Mouse (Mus musculus) thymus, adult 18-20 months (tissue): ENCODE results near the gene Pbx1.

Experiments
- DNase-seq, 2 experiments: peaks; one replicate each; pipeline ENCODE4 v3.0.0; 2022; ENCODE audit warnings: mixed read lengths in 2 of 2

Gene Pbx1

DNA sequence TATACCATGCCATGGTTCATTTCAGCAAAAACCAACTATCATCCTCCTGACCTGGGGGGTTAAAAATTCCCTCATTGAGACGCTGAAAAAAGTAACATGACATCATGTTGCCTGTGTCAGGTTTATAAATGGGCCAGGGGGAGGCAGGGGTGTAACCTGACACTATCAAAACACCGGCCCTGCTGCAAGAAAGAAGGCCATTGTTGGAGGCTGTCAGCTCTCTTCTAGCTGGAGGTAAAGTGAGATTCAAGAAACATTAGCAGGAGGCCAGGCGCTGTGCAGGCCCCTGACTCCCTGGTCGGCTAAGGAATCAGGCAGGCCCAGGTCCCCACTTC lies 49.3 kb downstream of the Pbx1 start:
- DNase-seq: no peak

DNA sequence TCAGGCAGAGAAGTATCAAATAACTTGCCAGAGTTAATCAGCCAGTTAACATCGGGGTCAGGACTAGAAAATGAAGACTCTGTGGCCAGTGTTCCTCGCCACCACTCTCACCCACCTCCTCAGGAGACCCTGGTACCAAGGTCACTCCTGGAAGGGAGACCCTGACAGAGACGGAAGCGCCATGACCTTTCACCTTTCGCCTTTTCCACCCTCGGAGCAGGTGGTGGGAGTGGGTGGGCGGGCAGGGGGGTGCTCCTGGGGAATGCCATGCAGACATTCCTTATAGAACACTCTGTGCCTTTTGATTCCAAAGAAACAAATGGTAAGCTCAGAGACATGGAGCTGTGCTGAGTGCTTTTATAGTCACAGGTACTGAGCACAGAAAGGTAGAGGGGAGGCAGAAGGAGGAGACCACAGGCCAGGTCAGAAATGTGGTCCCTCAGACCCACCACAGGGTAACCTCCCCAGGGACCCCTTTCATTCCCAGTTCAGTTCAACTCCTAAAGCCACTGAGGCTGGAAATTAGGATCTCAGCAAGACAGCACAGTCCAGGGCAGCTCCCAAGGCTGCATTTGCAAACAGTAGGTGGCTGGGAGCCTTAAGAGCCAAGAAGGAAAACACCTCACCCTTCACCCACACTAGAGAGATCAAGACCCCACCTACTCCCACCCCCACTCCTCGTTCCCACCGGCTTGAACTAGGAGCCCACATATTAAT lies 49.8 kb downstream of the Pbx1 start:
- no peak for DNase-seq

DNA sequence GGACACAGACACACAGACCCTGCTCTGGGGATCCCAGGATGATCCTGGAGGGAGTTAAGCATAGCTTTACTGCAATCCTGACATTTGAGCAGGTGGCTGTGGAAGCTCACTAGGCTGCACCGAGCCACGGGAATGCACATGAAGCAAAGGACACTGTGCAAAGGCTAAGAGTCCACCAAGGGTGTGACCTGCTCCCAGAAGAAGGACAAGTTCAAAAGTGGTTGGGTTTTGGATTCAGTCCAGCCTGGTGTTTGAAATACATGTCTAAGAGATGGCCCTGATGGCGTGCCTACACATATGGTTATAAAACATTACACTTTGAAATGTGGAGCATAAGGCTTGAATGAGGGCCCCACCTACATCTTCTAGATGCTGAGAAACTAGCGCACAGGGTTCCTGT lies 50.6 kb downstream of the Pbx1 start:
- DNase-seq: no peak

DNA sequence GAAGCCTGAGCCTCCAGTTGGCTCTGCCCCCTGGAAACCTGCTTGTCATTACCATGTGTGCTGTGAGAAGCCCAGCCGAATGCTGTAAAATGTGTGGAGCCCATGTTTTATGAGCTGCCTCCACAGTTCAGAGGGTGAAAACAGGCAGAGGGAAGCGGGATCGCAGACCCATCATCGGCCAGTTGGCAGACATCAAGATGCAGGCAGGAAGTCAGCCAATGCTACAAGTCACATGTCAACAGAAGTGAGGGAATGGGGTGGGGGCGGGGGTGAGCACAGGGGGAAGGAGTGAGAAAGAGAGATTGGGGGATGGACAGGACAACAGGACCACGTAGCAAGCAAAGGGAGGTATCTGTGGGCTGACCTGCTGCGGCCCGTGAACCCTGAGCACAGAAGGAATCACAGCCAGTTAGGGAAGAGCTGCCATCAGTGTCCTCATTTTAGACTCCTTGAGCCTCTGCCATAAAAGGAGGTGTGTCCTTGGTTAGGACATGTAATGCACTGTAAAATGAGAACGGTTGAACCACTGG lies 51.8 kb downstream of the Pbx1 start:
- DNase-seq: no peak

DNA sequence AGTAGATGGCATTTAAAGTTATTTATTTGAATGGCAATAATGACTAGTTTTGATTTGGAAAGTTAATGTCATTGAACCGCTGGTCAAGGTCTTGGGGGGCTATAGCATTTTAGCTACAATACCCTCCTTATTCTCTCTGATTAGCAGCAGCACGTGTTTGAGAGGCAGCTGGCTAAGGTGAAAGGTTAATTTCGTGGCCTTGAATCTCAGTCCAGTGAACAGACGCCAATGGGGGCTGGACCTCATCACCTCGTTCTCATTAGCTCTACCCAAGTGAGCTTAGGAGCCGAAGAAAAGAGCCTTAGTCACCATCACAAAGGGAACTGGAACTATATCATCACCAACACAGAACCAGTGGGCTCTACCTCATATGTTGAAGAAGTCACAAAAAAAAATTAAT lies 54.4 kb downstream of the Pbx1 start:
- DNase-seq: no peak

DNA sequence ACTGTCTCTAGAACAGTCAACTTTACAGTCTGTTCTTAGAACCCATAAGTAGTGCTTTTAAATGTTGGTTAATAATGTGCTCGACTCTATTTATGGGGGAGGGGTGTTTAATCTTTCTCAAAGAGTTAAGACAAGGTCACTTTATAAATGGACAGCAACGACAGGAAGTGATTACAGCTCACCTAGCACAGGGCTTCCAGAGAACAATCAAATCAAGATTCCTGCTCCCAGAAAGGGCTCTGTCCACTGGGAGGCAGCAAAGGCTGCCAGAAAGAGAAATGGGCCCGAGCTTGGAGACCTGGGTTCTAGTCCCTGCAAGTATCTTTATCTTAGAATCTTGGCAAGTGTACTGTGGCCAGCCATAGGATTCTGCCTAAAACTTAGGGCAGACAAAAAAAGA lies 55.7 kb downstream of the Pbx1 start:
- DNase-seq: no peak

DNA sequence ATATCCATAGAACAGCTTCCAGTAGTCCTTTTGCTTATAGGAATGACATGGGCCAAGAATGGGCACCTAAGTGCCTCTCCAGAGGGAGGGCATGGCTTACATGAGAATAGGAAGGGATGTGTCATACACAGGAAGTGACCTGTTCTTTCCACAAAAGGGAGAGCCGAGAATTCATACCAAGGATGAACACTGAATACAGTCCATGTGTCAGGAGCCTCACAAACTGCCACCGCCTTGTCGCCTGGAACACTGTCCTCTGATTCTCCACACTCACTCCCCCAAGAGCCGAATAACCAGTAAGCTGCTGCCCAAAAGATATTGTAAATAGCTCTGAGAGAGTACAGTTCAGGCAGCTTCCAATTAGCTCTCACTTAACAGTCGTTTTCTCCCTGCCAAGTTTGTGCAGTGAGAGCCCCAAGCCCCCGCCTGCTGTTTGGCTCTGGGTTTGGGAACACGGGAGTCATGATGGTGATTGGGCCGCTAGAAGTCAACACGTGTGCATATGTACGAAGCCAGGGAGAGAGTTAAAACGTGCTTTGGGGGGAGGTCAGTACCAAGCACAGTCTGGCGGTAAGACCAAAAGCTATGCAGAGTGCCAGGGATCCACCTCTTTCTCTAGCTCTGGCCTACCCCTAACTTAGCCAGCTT lies 57.0 kb downstream of the Pbx1 start:
- DNase-seq: no peak

DNA sequence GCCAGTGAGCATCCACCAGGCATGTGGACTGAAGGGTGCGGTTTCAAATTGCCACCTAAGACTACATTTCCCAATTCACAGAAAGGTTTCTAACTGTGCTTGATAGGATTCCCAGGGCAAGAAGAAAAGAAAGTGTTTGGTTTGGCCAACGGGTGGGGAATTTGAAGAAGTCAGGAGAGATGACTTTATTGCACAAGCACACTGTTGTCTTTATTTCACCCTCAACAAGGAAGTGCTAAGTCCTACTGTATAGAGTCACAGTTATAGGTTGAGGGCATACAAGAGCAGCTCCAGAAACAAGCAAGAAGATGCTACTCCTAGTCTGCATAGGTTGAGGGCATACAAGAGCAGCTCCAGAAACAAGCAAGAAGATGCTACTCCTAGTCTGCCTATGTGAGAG lies 60.0 kb downstream of the Pbx1 start:
- no peak for DNase-seq

DNA sequence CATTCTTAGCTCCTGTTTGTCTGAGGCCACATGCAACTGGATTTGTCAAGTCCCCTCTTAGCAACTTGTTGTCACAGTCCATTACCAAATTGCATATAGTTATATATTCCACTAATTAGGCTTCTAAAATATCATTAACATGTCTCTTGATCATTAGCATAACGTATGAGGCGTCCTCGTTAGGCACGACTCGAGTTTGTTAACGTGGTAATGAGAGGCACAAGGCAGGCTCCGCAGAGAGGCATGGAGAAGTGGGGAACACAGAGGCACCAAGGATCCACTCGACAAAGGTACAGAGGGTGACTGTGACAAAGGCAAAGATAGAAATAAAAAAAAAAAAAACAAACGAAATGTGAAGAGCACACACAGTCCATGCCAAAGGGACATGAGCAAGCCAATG lies 61.1 kb downstream of the Pbx1 start:
- DNase-seq: no peak

DNA sequence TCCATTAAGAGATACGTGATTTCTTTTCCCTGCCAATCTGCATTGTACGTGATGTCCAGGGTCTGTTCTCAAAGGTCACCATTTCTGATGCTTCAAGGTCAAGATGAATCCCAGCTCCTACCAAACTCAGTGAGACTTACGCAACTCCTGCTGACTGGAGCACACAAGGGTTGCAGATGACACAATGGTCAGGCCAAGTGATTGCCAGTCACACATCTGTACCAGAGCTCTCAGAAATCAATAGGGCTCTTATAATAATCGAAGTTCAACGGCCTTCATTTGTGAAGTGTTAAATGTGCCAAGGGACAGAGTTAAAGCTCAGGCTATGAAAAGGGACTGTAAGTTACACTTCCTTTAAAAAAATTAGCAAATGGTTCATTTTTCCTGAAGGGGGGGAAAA lies 65.8 kb downstream of the Pbx1 start:
- no peak for DNase-seq

DNA sequence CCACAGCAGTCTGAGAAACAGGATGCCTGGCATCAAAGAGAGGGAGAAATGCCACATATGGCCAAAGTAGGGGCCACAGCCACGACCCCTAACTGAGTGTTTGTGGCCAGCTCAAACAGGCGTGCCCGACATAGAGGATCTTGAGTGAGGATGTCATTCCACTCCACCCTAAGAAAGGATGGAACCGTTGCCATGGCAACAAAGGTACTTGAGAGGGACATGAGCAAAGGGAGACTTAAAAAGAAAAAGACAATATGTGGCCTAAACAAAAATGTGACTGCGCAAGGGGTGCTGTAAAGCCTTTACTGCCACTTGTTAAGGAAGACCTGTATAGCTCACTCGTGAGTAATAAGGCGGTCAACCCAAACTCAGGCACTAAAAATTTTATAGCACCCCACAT lies 67.7 kb downstream of the Pbx1 start:
- DNase-seq: no peak

DNA sequence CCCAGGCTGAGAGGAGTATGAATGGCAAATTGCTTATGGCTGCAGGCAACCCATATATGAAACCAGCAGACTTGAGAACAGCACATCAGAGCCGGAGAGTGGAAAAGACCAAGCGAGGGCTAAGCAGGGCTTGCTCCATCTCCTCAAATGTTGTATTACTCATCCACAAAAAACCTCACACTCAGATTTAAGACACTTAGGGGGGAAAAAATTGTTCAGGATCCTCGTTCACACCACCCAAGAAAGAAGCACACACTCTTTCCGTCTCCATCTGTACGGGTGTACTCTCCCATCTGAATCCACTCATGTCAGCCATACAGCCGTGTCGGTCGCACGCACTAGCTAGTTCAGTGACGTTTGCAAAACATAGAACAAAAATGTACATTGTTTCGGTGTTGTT lies 69.0 kb downstream of the Pbx1 start:
- DNase-seq: no peak

DNA sequence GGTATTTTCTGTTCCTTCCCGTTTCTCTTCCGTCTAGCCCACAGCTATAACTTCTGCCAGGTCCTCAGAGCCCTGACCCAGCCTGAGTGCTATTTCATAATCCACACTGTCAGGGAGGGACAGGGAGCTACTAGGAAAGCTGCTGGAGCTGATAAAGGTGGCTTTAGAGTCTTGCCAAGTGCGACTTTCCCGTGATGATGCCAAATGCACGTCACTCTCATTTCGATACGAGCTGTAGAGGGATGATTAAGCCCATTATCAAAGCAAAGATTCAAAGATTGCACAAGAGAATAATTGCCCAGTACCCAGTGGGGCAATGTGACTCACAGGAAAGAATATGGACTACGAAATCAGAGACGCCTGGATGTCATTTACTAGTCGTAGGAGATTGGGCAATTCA lies 69.6 kb downstream of the Pbx1 start:
- no peak for DNase-seq

DNA sequence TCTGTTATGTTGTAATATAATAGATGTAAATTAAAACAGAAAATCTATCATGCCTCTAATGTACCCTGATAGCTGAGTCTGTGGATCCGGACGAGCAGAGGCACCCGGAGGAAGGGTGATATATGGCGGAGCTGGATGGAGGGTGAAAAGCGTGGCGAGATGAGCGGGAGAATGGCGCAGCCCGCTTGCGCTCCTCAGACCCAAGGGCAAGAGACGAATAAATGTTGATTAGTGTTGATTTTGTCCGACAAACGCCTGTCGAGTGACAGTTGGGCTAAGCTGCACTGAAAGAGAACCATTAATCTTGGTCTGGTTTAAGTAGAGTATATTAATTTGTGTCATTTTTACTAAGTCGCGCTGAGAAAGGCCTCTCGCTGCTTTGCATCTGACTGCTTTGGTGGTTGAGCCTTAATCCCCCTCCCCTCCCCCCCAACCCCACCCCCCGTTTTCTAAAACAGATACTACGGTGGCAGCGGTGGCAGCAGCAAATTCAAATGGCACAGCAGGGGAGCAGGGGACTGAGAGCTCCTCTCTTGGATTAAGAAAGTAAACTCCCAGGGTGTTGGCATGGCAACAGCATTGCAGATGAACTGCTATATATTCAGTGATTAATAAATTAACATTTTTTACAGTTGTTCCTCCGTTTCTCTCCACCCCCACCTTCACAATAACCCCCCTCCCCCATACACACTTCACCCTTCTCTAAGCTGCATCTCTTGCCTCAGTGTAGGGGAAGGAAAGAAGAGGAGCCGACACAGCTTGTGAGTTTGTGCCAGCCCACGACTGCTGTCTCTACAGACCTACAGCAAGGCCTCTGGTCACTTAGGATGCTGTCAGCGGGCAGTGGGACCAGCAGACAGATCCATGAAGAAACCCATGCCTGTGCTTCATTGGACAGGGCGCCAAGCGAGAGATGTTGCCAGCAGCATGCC lies 74.1 kb downstream of the Pbx1 start:
- DNase-seq: no peak

DNA sequence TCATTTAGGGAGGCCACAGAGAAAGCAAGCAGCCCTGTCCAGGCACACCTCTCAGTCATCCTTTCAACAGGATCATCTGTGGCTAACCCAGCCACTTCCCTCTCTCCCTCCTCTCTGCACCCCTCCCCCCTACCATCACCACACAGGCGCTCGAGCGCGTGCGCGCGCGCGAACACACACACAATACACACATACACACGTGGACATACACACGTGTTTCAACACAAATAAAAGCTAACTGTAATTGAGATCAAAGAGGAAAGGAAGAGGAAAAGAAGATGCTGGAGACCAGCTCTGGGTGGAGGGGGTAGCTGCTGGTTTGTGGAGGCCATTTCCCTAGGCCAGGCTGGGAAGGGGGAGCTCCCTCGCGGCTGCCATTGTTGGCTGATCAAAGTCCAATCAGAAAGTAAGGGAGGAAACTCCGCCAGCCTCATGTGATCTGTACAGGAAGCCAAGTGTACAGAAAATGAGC lies 75.1 kb downstream of the Pbx1 start:
- DNase-seq: no peak

DNA sequence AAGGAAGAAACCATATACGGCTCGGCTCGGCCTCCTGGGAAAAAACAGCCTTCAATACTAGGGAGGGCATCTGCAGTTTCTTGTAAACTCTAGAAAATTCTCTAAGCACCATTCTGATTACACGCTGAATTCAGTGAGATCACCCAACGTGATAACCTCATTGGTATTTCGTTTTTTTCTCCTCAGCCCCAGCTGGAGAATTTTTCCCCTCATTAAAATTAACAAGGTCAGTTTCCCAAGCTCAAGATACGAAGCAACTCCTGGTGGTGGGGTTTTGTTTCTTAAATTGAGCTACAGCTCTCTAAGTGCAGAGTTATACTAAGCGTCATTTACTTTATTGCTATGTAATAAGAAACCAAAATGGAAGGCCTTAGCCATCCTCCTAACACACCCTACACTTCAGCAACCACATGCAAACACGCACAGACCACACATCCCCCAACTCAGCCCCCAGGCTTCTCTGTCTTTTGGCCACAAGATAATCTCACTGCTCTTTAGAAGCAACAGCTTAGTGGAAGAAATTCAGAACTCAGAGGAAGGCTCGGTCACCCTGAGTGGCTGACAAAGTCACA lies 76.0 kb downstream of the Pbx1 start:
- DNase-seq: no peak

DNA sequence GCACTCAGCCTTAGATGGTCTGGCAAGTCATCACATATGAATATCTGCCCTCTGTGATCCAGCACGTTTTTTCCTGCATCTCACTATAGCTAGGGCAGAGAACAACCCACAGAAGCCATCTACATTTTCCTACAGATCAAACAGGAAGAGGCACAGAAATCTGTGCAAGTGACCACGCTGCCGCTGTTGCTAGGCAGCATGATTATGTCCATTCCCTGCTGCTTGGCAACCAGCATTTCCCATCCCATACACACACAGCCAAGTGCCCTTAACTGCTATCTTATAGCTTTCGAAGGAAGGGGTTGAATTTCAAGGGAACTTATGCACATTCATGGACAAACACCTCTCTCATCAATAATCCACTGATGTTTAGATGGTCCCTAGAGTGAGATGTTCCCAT lies 77.1 kb downstream of the Pbx1 start:
- DNase-seq: no peak

DNA sequence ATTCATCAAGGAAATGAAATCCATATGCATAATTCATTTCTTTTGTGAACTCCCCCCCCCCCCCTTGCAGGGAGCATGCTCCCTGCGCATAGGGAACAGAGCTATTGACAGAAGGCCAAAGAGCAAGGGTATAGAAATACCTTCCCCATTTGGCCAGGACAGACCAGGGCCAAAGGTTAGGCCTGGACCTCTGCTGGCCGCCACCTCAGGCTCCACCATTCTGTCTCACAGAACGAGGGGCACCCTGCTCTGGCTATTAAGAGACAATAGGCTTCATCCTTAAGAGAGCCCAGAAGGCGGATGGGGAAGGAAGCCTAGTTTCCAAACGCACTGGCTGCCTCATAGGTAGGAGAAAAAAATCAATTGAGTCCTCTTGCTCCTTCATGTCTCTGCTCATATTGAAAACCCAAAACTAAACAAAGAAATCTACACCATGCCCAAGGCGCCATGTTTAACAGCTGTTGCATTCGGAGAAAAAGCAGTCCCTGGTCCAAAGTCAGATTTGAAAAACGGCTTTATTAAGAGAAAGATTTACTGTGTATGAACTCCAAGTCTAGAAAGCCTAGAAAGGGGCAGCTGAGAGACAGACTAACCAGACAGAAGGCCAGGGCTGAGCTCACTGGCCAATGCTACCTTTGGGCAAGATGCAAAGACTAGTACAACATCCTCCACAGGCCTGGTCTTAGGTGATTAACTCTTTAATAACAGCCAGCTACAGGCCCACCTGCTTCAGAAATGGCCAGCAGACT lies 83.9 kb downstream of the Pbx1 start:
- no peak for DNase-seq

DNA sequence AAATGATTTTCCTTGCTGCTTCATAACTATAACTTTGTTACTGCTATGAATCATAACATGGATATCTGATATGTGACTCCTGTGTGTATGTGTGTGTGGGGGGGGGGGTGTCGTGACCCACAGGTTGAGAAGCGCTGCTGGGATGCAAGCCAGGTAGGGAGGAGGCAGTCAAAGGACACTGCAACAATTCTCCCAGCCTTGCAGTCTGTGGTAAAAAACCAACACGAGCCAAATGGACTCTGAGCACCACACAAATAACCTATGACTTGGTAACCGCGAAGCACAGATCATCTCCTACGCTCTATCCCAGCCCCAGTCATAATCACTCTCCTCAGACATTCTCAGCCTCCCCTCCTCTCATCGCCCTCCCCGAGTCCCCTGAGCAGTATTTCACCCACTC lies 87.2 kb downstream of the Pbx1 start:
- DNase-seq: no peak

DNA sequence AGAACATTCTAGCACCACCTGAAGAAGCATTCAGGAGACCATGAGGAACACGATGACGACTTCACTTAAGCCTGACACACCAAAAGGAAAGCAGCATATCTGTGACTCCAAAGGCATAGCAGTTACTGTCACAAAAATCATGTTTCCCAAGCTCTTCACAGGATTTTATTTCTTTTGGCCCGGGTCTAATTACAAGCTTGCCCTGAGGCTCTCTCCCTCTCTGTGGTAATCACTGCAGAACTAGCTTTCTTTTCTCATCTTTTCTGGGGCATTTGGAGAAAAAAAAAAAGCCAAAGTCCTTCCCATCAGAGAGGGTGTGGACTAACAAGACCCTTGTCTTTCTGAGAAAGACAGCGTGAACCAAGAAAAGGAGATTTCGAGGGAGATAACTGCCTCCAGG lies 87.8 kb downstream of the Pbx1 start:
- DNase-seq: no peak

DNA sequence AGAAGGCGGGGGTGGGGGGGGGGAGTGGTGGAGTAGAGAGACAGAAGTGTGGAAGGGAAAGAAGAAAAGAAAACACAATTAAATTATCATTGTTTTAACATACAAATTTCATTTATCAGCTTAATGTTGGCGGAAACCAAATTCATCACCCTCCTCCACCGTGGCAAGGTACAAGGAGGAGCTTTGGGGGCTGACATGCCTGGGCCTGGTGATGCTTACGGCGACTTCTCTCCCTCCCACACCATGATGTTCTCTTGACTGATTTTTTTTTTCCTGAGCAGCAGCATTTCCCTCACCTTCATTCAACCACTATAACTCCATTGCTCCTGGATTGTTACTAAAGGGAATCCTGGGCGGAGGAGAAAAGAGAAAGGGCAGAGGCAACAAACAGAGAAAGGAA lies 89.8 kb downstream of the Pbx1 start:
- no peak for DNase-seq

DNA sequence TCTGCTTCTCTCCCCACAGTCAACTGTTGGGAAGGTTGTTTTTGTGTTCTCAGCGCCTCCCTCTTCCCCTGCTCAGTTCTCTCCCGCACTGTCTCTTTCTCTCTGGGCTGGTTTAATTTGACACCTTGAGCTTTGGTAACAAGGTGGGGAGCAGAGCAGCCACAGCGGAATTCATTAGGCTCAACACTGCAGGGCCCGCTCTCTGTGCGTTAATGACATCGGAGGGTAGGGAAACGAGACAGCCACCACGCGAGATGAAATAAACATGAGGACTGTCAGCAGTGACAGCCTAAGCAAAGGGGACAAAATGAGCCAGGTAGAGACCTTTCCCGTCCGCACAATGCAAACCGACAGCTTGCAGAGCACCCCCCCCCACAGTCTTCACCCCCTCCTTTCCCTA lies 90.2 kb downstream of the Pbx1 start:
- no peak for DNase-seq

DNA sequence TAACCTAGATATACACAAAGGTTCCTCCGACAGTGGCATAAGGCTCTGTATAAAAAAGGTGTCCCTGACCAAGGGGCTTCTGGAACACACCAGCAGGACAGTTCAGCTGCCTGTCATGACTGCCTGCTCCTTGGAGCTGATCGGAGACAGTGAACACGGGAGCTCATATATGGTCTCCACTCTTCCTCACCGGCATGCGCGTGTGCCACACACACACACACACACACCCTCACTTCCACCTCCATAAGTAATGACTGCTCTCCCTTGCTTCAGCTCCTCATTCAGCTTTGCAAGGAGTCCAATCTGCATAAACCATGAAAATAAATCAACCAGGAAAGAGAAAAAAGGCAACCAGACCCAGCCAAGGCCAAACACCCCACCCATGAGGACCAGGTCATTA lies 90.7 kb downstream of the Pbx1 start:
- no peak for DNase-seq
